Mouse (Mus musculus): ENCODE measurements around the gene Ttyh3.

DNA sequence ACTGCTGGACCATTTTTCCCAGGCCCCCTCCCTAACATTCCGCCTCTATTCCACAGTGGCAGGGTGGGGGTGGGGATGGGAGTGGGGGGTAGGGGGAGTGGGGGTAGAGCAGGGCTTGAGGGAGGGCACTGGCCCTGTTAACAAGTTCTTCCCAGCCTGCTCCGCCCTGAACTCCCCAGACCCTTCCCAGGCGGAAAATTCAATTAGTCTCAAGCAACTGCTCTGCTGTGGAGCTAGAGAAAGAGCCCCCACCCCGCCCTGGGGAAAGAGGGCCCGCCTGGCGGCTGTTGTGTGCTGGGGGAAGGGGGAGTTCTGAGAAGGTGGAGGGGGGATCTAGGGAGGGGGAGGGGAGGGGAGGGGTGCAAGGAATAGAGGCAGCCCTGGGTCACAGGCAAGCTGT is 69.1 kb downstream of the Ttyh3 start:
- no peak for TF ChIP-seq POLR2A (IDR thresholded peaks at IDR 0.05; ENCODE audit: borderline replicate concordance, control insufficient read depth, low read depth, low read length)
- no peak for TF ChIP-seq CTCF (IDR thresholded peaks at IDR 0.05; ENCODE audit: control insufficient read depth, insufficient read depth, low read length)
